Mouse (Mus musculus) heart, postnatal 0 days (tissue): ENCODE results near the gene Agbl3.

ENCODE experiments used
- CTCF ChIP-seq: IDR thresholded peaks from 2 replicates; pipeline ENCODE4 v1.5.1; 2016; ENCODE audit warnings: antibody characterized with exemption, control low read depth, low read depth
- EP300 ChIP-seq: IDR thresholded peaks from 2 replicates; pipeline ENCODE4 v1.6.1; 2016; ENCODE audit warnings: antibody characterized with exemption, low read depth

DNA sequence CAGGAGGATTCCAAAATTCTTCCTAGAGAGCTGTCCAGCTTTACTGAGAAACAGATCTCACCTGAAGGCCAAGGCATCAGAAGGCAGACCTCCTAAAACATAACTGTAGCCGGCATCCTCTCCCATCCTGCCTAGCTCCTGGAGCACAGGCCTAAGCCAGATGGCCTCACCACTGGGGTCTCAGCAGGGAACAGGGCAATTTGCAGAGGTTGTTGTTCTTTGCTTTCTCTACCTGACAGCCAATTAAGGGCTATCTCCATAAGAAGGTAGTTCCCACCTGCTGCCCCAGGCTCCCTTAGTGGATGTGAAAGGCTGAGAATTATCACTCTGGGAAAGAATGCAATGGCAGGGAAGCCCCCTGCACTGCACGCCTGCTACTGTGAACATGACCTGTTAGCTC lies 120.8 kb downstream of the Agbl3 start:
- no peak for TF ChIP-seq CTCF
- TF ChIP-seq EP300, result no peak
